Mouse (Mus musculus): ENCODE measurements at regions not wholly inside any gene's neighbourhood (a gene's known extent, or its start where the extent isn't known, plus 50 kb on each side); places are given as distances from the start of the nearest gene placed in this dataset.
A peak's percentile ranks its signal among the peaks of the same experiment; 100 is the strongest.

DNA sequence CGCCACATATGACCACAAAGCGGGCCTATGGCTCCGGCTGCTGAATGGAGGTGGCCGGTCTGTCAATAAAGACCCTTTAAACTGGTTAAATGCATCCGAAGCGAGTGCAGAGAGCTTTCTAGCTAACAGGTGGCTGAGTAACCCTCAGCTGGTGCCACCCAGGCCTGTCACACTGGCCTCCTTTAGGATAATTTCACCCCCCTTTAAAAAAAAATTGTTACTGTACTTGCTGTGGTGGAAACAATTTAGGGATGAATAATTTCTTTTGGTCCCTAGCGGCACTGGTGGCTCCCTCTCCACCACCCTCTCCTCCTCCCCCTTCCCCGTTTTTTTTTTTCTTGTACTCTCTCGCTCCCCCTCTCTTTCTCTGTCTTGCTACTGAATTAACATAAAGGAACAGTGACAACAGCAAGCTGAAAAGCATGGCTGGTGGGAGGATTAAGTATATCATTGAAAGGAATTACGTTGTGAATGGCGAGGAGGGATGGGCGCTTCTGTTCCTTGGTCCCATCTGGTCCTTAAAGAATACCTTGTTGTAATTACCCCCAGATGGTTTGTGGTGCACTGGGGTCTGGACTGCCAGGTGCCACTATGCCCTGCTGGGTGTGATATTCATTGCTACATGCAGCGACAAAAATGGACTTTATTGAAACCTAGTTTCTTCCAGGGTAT is 205.3 kb upstream of the Isl1 start:
- no peak for ATAC-seq (ENCODE audit: extremely low read depth, insufficient number of reproducible peaks, low FRiP score, low TSS enrichment)
- Histone ChIP-seq H3K4me1 (no peaks in the 10 kb centered on the region), H3K9ac (no peak overlapping the region), H3K4me3 (peak overlapping the region; percentile 20; the same call in 1 of the 2 replicates), H3K9me3 (no peaks in the 10 kb centered on the region), H3K36me3 (no peaks in the 10 kb centered on the region), H3K4me2 (peak overlapping the region; percentile 58), H3K27ac (replicated peaks) (no peak overlapping the region), H3K27me3 (replicated peaks) (no peaks in the 10 kb centered on the region)
- WGBS = 25% methylated on average over 13 of the region's 13 CpGs

DNA sequence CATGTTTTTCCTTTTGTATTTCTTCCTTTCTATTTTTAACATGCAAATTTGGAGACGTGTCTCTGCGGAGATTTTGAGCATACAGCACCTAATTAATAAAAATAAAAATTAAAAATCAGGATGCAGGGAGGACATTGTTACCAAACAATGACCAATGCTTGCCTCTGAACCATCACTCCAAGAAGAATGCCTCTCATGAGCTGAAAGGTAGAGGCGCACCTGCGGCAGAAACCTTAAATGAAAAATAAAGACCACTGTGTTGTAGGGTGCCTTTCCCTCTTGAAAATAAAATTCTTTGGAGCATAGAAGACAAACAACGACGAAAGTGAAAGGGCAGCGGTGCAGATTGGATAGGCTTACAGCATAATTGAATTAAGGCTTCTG is 204.8 kb upstream of the Isl1 start:
- Histone ChIP-seq H3K4me3 (peak overlapping the region; percentile 20; the same call in 1 of the 2 replicates), H3K36me3 (no peaks in the 10 kb centered on the region), H3K27me3 (replicated peaks) (no peaks in the 10 kb centered on the region), H3K9me3 (no peaks in the 10 kb centered on the region), H3K27ac (replicated peaks) (no peak overlapping the region), H3K9ac (no peak overlapping the region), H3K4me2 (peak overlapping the region; percentile 58), H3K4me1 (0 out of 2 replicates have a peak, but pooled peaks cover under 1% of the 10 kb centered on the region)
- 58% methylated on average over 7 of the region's 7 CpGs for WGBS
- ATAC-seq (ENCODE audit: extremely low read depth, insufficient number of reproducible peaks, low FRiP score, low TSS enrichment) = no peak

DNA sequence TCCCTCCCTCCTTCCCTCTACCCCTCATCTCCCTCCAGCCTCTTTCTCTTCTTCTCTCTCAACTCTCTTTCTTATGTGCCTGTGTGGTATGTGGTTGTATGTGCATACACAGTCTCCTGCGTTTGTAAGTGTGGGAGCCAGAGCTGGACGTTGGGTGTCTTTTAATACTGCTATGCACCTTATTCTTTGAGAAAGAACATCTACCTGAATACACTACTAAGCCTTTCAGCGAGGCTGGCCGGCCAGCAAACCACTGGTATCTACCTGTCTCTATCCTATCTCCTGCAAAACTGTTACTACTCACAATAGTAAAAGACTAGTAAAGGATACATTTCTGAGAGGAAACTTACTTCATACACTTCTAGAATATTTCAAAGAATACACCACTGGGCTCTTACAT is 202.9 kb upstream of the Isl1 start:
- no peak overlapping the region for H3K4me2 ChIP-seq
- no peak overlapping the region for H3K4me3 ChIP-seq
- 0 out of 2 replicates have a peak, but pooled peaks cover 4% of the 10 kb centered on the region for H3K4me1 ChIP-seq
- H3K27me3 ChIP-seq (replicated peaks) = no peaks in the 10 kb centered on the region
- H3K27ac ChIP-seq (replicated peaks) = no peak overlapping the region
- no peaks in the 10 kb centered on the region for H3K9me3 ChIP-seq
- no peaks in the 10 kb centered on the region for H3K36me3 ChIP-seq
- ATAC-seq (ENCODE audit: extremely low read depth, insufficient number of reproducible peaks, low FRiP score, low TSS enrichment) = no peak
- WGBS = 57% methylated on average over 4 of the region's 4 CpGs
- H3K9ac ChIP-seq = no peak overlapping the region

DNA sequence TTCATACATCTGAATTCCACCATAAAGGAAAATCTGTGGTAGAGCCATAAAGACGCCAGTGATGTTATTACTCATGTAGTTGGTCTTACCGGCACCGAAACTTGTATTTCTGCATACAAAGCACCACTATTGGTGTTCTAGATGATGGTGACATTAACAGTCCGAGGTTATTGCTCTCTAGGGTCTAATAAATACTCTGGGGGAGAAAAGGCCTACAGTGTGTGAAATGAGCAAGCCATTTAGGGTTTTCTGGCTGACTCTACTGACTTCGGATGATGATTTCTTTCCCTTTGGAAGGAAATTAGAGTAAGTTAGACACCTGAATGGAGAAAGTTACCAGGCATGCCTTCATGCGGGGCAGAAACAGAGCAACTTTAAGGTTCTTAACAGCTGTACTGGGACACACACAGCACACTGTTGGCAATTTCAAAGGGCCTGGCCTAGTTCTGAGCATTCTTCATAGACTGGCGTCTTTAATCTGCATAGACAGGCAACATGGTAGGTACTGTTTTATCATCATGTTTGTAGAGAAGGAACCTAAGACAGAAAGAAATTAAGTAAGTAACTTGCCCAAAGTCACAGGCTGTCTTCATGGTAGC is 198.8 kb upstream of the Isl1 start:
- no peak overlapping the region for H3K4me2 ChIP-seq
- no peaks in the 10 kb centered on the region for H3K36me3 ChIP-seq
- ATAC-seq (ENCODE audit: extremely low read depth, insufficient number of reproducible peaks, low FRiP score, low TSS enrichment) = no peak
- H3K4me3 ChIP-seq = no peak overlapping the region
- WGBS = 80% methylated on average over 7 of the region's 7 CpGs
- H3K9ac ChIP-seq = no peak overlapping the region
- no peaks in the 10 kb centered on the region for H3K27me3 ChIP-seq (replicated peaks)
- no peaks in the 10 kb centered on the region for H3K9me3 ChIP-seq
- H3K4me1 ChIP-seq = 0 out of 2 replicates have a peak, but pooled peaks cover 4% of the 10 kb centered on the region
- no peak overlapping the region for H3K27ac ChIP-seq (replicated peaks)

DNA sequence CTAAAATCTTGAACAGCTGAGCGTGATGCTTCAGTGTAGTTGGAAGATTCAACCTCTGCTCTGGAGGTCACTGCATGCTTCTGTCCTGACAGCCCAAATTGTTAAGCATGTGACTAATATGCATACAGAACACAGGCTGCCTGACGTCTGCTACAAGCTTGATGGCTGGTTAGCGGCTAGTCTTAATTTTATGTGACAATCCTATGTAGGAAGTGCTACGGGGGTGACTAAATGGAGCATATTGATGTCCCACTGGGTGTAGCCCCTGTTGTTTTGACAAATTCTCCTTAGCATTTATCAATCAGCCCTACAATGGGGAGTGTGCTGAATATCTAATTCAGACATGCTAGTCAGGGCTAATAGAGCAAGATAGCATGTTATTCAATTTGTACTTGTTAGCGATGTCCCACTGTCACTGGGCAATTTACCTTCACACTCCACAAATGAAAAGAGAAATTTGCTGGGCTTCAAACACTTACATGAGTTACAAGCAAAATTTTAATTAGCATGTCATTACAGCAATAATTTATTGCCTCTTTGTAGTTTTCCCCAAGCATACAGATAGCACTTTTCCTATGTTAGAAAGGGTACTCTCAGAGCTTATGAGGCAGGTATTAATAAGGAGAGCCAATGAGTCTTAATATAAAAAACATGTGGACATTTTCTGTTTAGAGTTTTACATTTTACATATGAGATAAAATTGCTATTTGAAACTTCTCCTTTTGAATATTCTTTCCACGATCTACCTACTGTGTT is 188.3 kb upstream of the Isl1 start:
- Histone ChIP-seq H3K9me3 (no peaks in the 10 kb centered on the region), H3K36me3 (no peaks in the 10 kb centered on the region), H3K4me3 (no peak overlapping the region), H3K27me3 (replicated peaks) (no peaks in the 10 kb centered on the region), H3K27ac (replicated peaks) (no peak overlapping the region), H3K4me2 (no peak overlapping the region), H3K4me1 (peaks cover 7% of the 10 kb centered on the region), H3K9ac (no peak overlapping the region)
- WGBS = 74% methylated on average over 6 of the region's 6 CpGs
- ATAC-seq (ENCODE audit: extremely low read depth, insufficient number of reproducible peaks, low FRiP score, low TSS enrichment) = no peak

DNA sequence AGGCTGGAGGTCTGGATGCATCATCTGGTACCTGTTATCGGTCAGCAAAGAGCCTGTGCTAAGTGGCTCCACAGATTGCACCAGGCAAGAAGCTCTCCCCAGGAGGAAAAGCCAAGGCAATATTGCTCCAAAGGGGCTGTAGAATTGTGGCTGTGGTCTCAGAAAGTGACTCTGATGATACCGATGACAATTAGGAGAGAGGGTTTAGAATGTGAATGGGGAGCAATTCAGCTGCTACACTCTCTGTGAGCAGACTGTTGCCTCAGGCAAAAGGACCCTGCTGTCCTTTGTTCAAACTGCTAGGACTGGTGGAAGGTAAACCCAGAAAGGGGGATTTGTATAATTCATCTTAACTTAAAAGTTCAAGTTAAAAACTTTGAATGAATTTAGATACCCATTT is 186.2 kb upstream of the Isl1 start:
- no peak overlapping the region for H3K4me3 ChIP-seq
- no peaks in the 10 kb centered on the region for H3K36me3 ChIP-seq
- 21% methylated on average over 2 of the region's 2 CpGs for WGBS
- no peaks in the 10 kb centered on the region for H3K9me3 ChIP-seq
- peaks cover 7% of the 10 kb centered on the region for H3K4me1 ChIP-seq
- peak overlapping the region; percentile 22 for H3K4me2 ChIP-seq
- H3K9ac ChIP-seq = no peak overlapping the region
- ATAC-seq (ENCODE audit: extremely low read depth, insufficient number of reproducible peaks, low FRiP score, low TSS enrichment) = no peak
- H3K27me3 ChIP-seq (replicated peaks) = no peaks in the 10 kb centered on the region
- no peak overlapping the region for H3K27ac ChIP-seq (replicated peaks)

DNA sequence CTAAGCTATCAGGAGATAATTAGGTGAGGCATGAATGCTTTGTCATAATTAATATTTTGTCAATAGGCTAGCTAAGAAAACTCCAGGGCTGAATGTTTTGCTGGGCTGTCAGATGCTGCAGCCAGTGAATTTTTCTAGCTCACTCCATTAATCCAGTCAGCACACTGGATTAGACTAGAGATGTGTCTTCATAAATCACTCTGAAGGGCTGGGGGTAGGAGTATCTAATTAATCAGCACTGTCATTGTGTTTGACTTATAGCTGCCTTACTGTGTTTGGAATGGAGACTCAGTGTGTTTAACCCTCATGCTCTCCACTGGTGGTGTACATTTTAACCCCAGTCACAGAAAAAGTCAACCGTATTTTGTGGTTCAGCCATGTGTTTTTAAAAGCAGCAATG is 179.9 kb upstream of the Isl1 start:
- Histone ChIP-seq H3K36me3 (no peaks in the 10 kb centered on the region), H3K9me3 (no peaks in the 10 kb centered on the region), H3K27ac (replicated peaks) (no peak overlapping the region), H3K4me3 (no peak overlapping the region), H3K9ac (no peak overlapping the region), H3K27me3 (replicated peaks) (no peaks in the 10 kb centered on the region), H3K4me2 (no peak overlapping the region), H3K4me1 (no peaks in the 10 kb centered on the region)
- WGBS = 45% methylated on average over 1 of the region's 1 CpGs
- ATAC-seq (ENCODE audit: extremely low read depth, insufficient number of reproducible peaks, low FRiP score, low TSS enrichment) = no peak

DNA sequence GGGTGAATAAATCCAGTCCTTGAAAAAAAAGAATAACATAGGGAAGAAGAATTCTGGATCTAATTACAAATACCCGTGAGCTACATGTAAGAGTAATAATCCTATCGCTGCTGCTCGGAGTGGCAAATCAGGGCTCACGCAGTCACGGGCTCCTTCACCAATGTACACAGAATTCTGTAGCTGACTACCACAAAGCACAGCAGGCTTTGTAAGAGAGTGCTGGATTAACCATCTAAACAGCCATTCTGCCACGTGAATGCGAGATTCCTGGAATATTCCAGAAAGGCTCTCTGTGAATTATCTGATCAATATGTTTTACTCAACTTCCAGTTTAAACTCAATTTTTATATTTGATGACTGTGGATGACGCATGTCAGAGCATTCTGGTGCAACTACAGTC is 165.1 kb upstream of the Isl1 start:
- Histone ChIP-seq H3K4me2 (no peak overlapping the region), H3K4me3 (no peak overlapping the region)

DNA sequence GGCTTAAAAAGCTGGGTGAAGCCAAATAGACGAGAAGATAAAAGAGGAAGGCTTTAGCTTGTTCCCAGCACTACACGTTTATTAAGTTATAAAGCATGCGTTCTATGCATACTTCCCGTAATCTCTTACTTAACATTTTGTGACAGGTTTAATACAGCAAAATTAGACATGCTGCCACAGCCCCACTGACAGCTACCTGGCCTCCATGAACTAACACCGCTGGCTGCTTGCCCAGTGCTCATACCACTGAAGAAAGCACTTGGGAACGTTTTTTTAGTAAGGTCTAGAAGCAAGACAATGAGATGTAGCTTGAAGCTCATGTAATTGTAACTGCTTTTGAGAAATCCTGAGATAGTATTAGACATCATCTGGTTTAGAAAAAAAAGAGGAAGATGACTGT is 152.3 kb upstream of the Isl1 start:
- no peak for ATAC-seq (ENCODE audit: extremely low read depth, insufficient number of reproducible peaks, low FRiP score, low TSS enrichment)
- no peak overlapping the region for H3K4me3 ChIP-seq
- H3K27ac ChIP-seq (replicated peaks) = no peak overlapping the region
- WGBS = 38% methylated on average over 6 of the region's 6 CpGs
- no peak overlapping the region for H3K4me2 ChIP-seq
- no peaks in the 10 kb centered on the region for H3K36me3 ChIP-seq
- H3K27me3 ChIP-seq (replicated peaks) = no peaks in the 10 kb centered on the region
- no peak overlapping the region for H3K9ac ChIP-seq
- H3K4me1 ChIP-seq = peaks cover 9% of the 10 kb centered on the region; the same call in 1 of the 2 replicates
- H3K9me3 ChIP-seq = no peaks in the 10 kb centered on the region

More for the DNA sequence above, 165.1 kb upstream of the Isl1 start:
- WGBS = 74% methylated on average over 8 of the region's 8 CpGs
- Histone ChIP-seq H3K9me3 (no peaks in the 10 kb centered on the region), H3K4me1 (no peaks in the 10 kb centered on the region), H3K9ac (no peak overlapping the region), H3K27me3 (replicated peaks) (no peaks in the 10 kb centered on the region), H3K27ac (replicated peaks) (no peak overlapping the region), H3K36me3 (no peaks in the 10 kb centered on the region)
- no peak for ATAC-seq (ENCODE audit: extremely low read depth, insufficient number of reproducible peaks, low FRiP score, low TSS enrichment)

DNA sequence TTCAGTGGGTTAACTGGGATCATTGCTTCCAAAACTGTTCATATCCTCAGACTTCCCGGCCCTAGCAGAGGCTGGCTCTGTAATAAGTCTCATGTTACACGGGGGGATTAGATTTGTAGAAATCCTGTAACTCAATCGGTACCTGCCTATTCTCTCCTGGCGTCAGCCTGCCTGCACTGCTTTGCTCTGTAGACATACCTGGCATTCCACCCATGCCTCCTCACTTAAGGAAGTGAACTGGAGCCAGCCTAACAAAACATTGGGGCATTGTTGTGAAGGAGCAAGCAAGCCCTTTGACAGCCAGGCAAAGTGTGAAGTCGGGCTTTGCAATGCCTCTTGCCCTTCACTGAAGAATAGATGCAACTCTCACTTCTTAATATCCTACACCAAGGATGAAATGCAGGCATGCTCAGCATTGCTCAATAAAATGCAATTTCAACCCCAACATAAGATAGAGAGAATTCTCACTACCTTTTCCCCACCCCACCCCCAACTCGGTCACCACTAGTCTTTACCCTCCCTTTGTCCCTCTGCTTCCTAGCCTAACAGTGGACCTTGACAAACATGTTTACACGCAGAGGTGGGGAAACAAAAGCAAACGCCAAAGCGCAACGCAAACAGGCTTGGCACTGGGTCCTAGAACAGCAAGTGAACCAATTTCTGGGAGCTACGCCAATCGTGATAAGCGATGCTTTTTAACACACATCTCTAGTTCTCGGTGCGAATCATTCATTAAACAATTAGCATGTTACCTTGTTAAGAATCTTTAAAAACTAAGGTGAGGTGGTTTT is 133.9 kb upstream of the Isl1 start:
- H3K4me3 ChIP-seq = peak overlapping the region; percentile 30
- H3K27ac ChIP-seq (replicated peaks) = no peak overlapping the region
- H3K27me3 ChIP-seq (replicated peaks) = no peaks in the 10 kb centered on the region
- H3K4me2 ChIP-seq = peak overlapping the region; percentile 65
- H3K9me3 ChIP-seq = peaks cover 7% of the 10 kb centered on the region; the same call in 1 of the 2 replicates
- ATAC-seq (ENCODE audit: extremely low read depth, insufficient number of reproducible peaks, low FRiP score, low TSS enrichment) = no peak; the same call in 1 of the 2 replicates
- WGBS = 19% methylated on average over 15 of the region's 15 CpGs
- no peak overlapping the region for H3K9ac ChIP-seq
- no peaks in the 10 kb centered on the region for H3K36me3 ChIP-seq
- peaks cover 12% of the 10 kb centered on the region for H3K4me1 ChIP-seq

DNA sequence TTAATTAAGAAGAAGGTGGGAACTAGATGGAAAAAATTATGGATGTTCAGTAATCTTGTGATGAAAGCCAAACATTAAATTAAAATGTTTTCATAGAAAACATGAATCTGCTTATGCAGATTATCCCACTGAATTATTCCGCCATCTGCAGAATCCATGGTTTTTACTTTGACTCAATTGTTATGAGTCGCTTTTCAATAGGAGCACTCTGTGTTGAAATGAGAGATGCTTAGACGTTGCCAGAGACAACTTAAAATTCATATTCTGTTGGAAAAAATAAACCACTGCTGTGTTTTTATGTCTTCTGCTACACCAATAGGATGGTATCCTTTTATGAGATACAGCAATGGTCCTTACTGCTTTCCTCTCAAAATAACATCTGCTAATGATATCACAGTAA is 108.3 kb upstream of the Isl1 start:
- no peaks in the 10 kb centered on the region for H3K9me3 ChIP-seq
- H3K4me2 ChIP-seq = no peak overlapping the region
- WGBS = 76% methylated on average over 3 of the region's 3 CpGs
- no peak overlapping the region for H3K4me3 ChIP-seq
- no peak overlapping the region for H3K9ac ChIP-seq
- no peak overlapping the region for H3K27ac ChIP-seq (replicated peaks)
- H3K36me3 ChIP-seq = no peaks in the 10 kb centered on the region
- no peak for ATAC-seq (ENCODE audit: extremely low read depth, insufficient number of reproducible peaks, low FRiP score, low TSS enrichment)
- H3K4me1 ChIP-seq = 0 out of 2 replicates have a peak, but pooled peaks cover 4% of the 10 kb centered on the region
- H3K27me3 ChIP-seq (replicated peaks) = no peaks in the 10 kb centered on the region

All from heart, embryonic 13.5 days (tissue).